Mouse (Mus musculus) megakaryocyte, embryonic 14.5 days (primary cell): ENCODE data around the gene Psapl1.

ENCODE experiments used
- FLI1 ChIP-seq: IDR thresholded peaks from 2 replicates; pipeline ENCODE4 v1.6.1; 2012; ENCODE audit warnings: low read length, inconsistent platforms, mixed read lengths
- GATA1 ChIP-seq: IDR thresholded peaks from 3 replicates; pipeline ENCODE4 v1.6.1; 2012; ENCODE audit warnings: mixed read lengths, low read length, inconsistent platforms, borderline replicate concordance

- TF ChIP-seq GATA1 = no peak
- TF ChIP-seq FLI1 = no peak
Measured at GRCm38 (mm10) chr5:36225855-36226254, 22.0 kb downstream of the Psapl1 start.
